7 mouse cellular contexts compared by ENCODE assay signal in genomic region chr4:99445077-99445754, GRCm38 (mm10).
DNase-seq lines count a peak whose midpoint lies in the region; ATAC-seq and TF ChIP-seq lines count a peak whose summit lies in the region.

No protein-coding gene starts in this region.

- H3K9ac ChIP-seq in liver, embryonic 11.5 days (ENCODE audit: low read depth, low read length): no peak overlapping the region
- no peak overlapping the region for H3K9ac ChIP-seq in liver, postnatal 0 days (replicated peaks)
- H3K9ac ChIP-seq in embryonic facial prominence, embryonic 14.5 days (ENCODE audit: low read depth, low read length): peak overlapping the region; percentile 17; the same call in 1 of the 2 replicates
- H3K9ac ChIP-seq in hindbrain, embryonic 14.5 days: peak overlapping the region; percentile 41
- no peak overlapping the region for H3K9ac ChIP-seq in liver, embryonic 14.5 days (replicated peaks)
- H3K9ac ChIP-seq in stomach, postnatal 0 days (ENCODE audit: low read length): no peak overlapping the region

- no peaks in the 10 kb centered on the region for H3K36me3 ChIP-seq in liver, embryonic 11.5 days (ENCODE audit: control insufficient read depth, insufficient read depth, low read length)
- H3K36me3 ChIP-seq in liver, postnatal 0 days (replicated peaks; ENCODE audit: insufficient read depth, low read length): no peaks in the 10 kb centered on the region
- no peaks in the 10 kb centered on the region for H3K36me3 ChIP-seq in embryonic facial prominence, embryonic 14.5 days (ENCODE audit: control insufficient read depth, insufficient read depth, low read length)
- no peaks in the 10 kb centered on the region for H3K36me3 ChIP-seq in hindbrain, embryonic 14.5 days (replicated peaks; ENCODE audit: control insufficient read depth, insufficient read depth)
- no peaks in the 10 kb centered on the region for H3K36me3 ChIP-seq in liver, embryonic 14.5 days (replicated peaks; ENCODE audit: control insufficient read depth, insufficient read depth, low read depth)
- H3K36me3 ChIP-seq in stomach, postnatal 0 days (ENCODE audit: control insufficient read depth, insufficient read depth, low read length): no peaks in the 10 kb centered on the region

- H3K4me3 ChIP-seq in liver, embryonic 11.5 days (ENCODE audit: low read depth, low read length): peak overlapping the region; percentile 17; the same call in 1 of the 2 replicates
- H3K4me3 ChIP-seq in liver, postnatal 0 days (ENCODE audit: low read depth, low read length): no peak overlapping the region
- peak overlapping the region; percentile 30 for H3K4me3 ChIP-seq in embryonic facial prominence, embryonic 14.5 days (ENCODE audit: low read depth, low read length)
- H3K4me3 ChIP-seq in hindbrain, embryonic 14.5 days (replicated peaks; ENCODE audit: low read length): peak overlapping the region; percentile 24
- H3K4me3 ChIP-seq in liver, embryonic 14.5 days (ENCODE audit: insufficient read depth in 1 of 2, low read depth in 2 of 2, low read length in 2 of 2): no peak overlapping the region
- H3K4me3 ChIP-seq in stomach, postnatal 0 days (ENCODE audit: low read depth, low read length): peak overlapping the region; percentile 15; the same call in 1 of the 2 replicates

- H3K27ac ChIP-seq in liver, embryonic 11.5 days (ENCODE audit: low read depth, low read length): no peak overlapping the region
- no peak overlapping the region for H3K27ac ChIP-seq in liver, postnatal 0 days (ENCODE audit: low read depth)
- H3K27ac ChIP-seq in embryonic facial prominence, embryonic 14.5 days (replicated peaks; ENCODE audit: low read depth, low read length): no peak overlapping the region
- peak overlapping the region; percentile 52; the same call in 1 of the 2 replicates for H3K27ac ChIP-seq in hindbrain, embryonic 14.5 days
- no peak overlapping the region for H3K27ac ChIP-seq in liver, embryonic 14.5 days
- no peak overlapping the region for H3K27ac ChIP-seq in stomach, postnatal 0 days (replicated peaks)

- WGBS in liver, embryonic 11.5 days: 40% methylated on average over 28 of the region's 28 CpGs
- 43% methylated on average over 28 of the region's 28 CpGs for WGBS in liver, postnatal 0 days (ENCODE audit: insufficient replicate concordance)
- WGBS in embryonic facial prominence, embryonic 14.5 days: 51% methylated on average over 27 of the region's 28 CpGs
- 43% methylated on average over 28 of the region's 28 CpGs for WGBS in hindbrain, embryonic 14.5 days
- WGBS in liver, embryonic 14.5 days (ENCODE audit: insufficient replicate concordance): 49% methylated on average over 28 of the region's 28 CpGs
- WGBS in stomach, postnatal 0 days: 28% methylated on average over 28 of the region's 28 CpGs

- TF ChIP-seq CTCF in liver, postnatal 0 days (IDR thresholded peaks at IDR 0.05; ENCODE audit: low read depth): no peak
- peak; percentile 13; the same call in 1 of the 2 replicates for TF ChIP-seq CTCF in liver, embryonic 14.5 days (IDR thresholded peaks at IDR 0.05; ENCODE audit: low read depth)
- TF ChIP-seq CTCF in stomach, postnatal 0 days (IDR thresholded peaks at IDR 0.05; ENCODE audit: low read depth): peak; percentile 47

- DNase-seq in liver, embryonic 11.5 days (ENCODE audit: low spot score): no peak
- no peak for DNase-seq in liver, postnatal 0 days
- DNase-seq in embryonic facial prominence, embryonic 14.5 days (ENCODE audit: low spot score): no peak
- peak; percentile 34 for DNase-seq in hindbrain, embryonic 14.5 days (ENCODE audit: low spot score)
- DNase-seq in liver, embryonic 14.5 days (ENCODE audit: low read depth in 3 of 3, low spot score in 3 of 3): no peak
- no peak for DNase-seq in stomach, postnatal 0 days (ENCODE audit: low spot score)

- 0 out of 2 replicates have a peak, but pooled peaks cover 2% of the 10 kb centered on the region for H3K27me3 ChIP-seq in liver, embryonic 11.5 days (replicated peaks; ENCODE audit: control insufficient read depth, insufficient read depth, low read length)
- no peaks in the 10 kb centered on the region for H3K27me3 ChIP-seq in liver, postnatal 0 days (ENCODE audit: insufficient read depth, low read length)
- H3K27me3 ChIP-seq in embryonic facial prominence, embryonic 14.5 days (replicated peaks; ENCODE audit: control insufficient read depth, insufficient read depth, low read length): no peaks in the 10 kb centered on the region
- H3K27me3 ChIP-seq in hindbrain, embryonic 14.5 days (ENCODE audit: control insufficient read depth, insufficient read depth, low read length): 0 out of 2 replicates have a peak, but pooled peaks cover 4% of the 10 kb centered on the region
- H3K27me3 ChIP-seq in liver, embryonic 14.5 days (ENCODE audit: control insufficient read depth, insufficient read depth, low read length): no peaks in the 10 kb centered on the region
- H3K27me3 ChIP-seq in stomach, postnatal 0 days (ENCODE audit: control insufficient read depth, insufficient read depth, low read length): no peaks in the 10 kb centered on the region

- H3K9me3 ChIP-seq in liver, embryonic 11.5 days (ENCODE audit: control insufficient read depth, low read length): no peaks in the 10 kb centered on the region
- no peaks in the 10 kb centered on the region for H3K9me3 ChIP-seq in liver, postnatal 0 days (ENCODE audit: low read length)
- no peaks in the 10 kb centered on the region for H3K9me3 ChIP-seq in embryonic facial prominence, embryonic 14.5 days (ENCODE audit: control insufficient read depth, low read length)
- no peaks in the 10 kb centered on the region for H3K9me3 ChIP-seq in hindbrain, embryonic 14.5 days (ENCODE audit: control insufficient read depth, low read length)
- no peaks in the 10 kb centered on the region for H3K9me3 ChIP-seq in liver, embryonic 14.5 days (ENCODE audit: control insufficient read depth, low read length)
- no peaks in the 10 kb centered on the region for H3K9me3 ChIP-seq in stomach, postnatal 0 days (ENCODE audit: control insufficient read depth, low read length)

- no peak for TF ChIP-seq EP300 in liver, postnatal 0 days (IDR thresholded peaks at IDR 0.05; ENCODE audit: low read depth)
- TF ChIP-seq EP300 in liver, embryonic 14.5 days (IDR thresholded peaks at IDR 0.05; ENCODE audit: low read depth): no peak
- TF ChIP-seq EP300 in stomach, postnatal 0 days (optimal IDR thresholded peaks at IDR 0.05): no peak

- no peaks in the 10 kb centered on the region for H3K4me1 ChIP-seq in liver, embryonic 11.5 days (replicated peaks; ENCODE audit: control insufficient read depth, insufficient read depth, low read length)
- H3K4me1 ChIP-seq in liver, postnatal 0 days (ENCODE audit: insufficient read depth): no peaks in the 10 kb centered on the region
- H3K4me1 ChIP-seq in embryonic facial prominence, embryonic 14.5 days (ENCODE audit: control insufficient read depth, insufficient read depth, low read length): no peaks in the 10 kb centered on the region
- H3K4me1 ChIP-seq in hindbrain, embryonic 14.5 days (replicated peaks; ENCODE audit: control insufficient read depth, insufficient read depth, low read length): no peaks in the 10 kb centered on the region
- H3K4me1 ChIP-seq in liver, embryonic 14.5 days (replicated peaks; ENCODE audit: control insufficient read depth in 2 of 2, insufficient read depth in 2 of 2, low read length in 1 of 2): no peaks in the 10 kb centered on the region
- no peaks in the 10 kb centered on the region for H3K4me1 ChIP-seq in stomach, postnatal 0 days (replicated peaks; ENCODE audit: control insufficient read depth, insufficient read depth)

- no peak for ATAC-seq in liver, embryonic 11.5 days (replicated peaks; ENCODE audit: low FRiP score)
- ATAC-seq in liver, postnatal 0 days: no peak
- ATAC-seq in embryonic facial prominence, embryonic 14.5 days (ENCODE audit: low read depth): no peak
- peak; percentile 71 for ATAC-seq in hindbrain, embryonic 14.5 days (ENCODE audit: low FRiP score)
- ATAC-seq in liver, embryonic 14.5 days (ENCODE audit: insufficient read depth): no peak
- ATAC-seq in stomach, postnatal 0 days (ENCODE audit: low FRiP score, low TSS enrichment): no peak
- no peak for ATAC-seq in megakaryocyte-erythroid progenitor cell, adult 5-6 weeks (replicated peaks; ENCODE audit: low FRiP score, low TSS enrichment, poor library complexity, severe bottlenecking)

- peak overlapping the region; percentile 44 for H3K4me2 ChIP-seq in liver, embryonic 11.5 days
- no peak overlapping the region for H3K4me2 ChIP-seq in liver, postnatal 0 days (ENCODE audit: low read depth, low read length)
- H3K4me2 ChIP-seq in embryonic facial prominence, embryonic 14.5 days (ENCODE audit: low read depth, low read length): peak overlapping the region; percentile 50
- H3K4me2 ChIP-seq in hindbrain, embryonic 14.5 days (replicated peaks): peak overlapping the region; percentile 53
- no peak overlapping the region for H3K4me2 ChIP-seq in liver, embryonic 14.5 days (ENCODE audit: low read depth)
- H3K4me2 ChIP-seq in stomach, postnatal 0 days (replicated peaks; ENCODE audit: low read depth): peak overlapping the region; percentile 44

Comparison
In these comparisons a context has a peak if more than half of its experiments do, and no peak if none do; other contexts are left out.
1. H3K4me2 ChIP-seq: peak in liver, embryonic 11.5 days (single experiment), embryonic facial prominence, embryonic 14.5 days (single experiment), hindbrain, embryonic 14.5 days (single experiment) and stomach, postnatal 0 days (single experiment); none in liver, postnatal 0 days (single experiment) and liver, embryonic 14.5 days (single experiment).
2. H3K4me3 ChIP-seq: peak in liver, embryonic 11.5 days (single experiment), embryonic facial prominence, embryonic 14.5 days (single experiment), hindbrain, embryonic 14.5 days (single experiment) and stomach, postnatal 0 days (single experiment); none in liver, postnatal 0 days (single experiment) and liver, embryonic 14.5 days (0 of 2).
3. H3K9ac ChIP-seq: peak in embryonic facial prominence, embryonic 14.5 days (single experiment) and hindbrain, embryonic 14.5 days (single experiment); none in liver, embryonic 11.5 days (single experiment), liver, postnatal 0 days (single experiment), liver, embryonic 14.5 days (single experiment) and stomach, postnatal 0 days (single experiment).